Mouse (Mus musculus): ENCODE measurements around the gene Sobp.

- TF ChIP-seq CTCF (IDR thresholded peaks at IDR 0.05; ENCODE audit: low read depth) (no peak), EP300 (IDR thresholded peaks at IDR 0.05; ENCODE audit: low read depth) (no peak)
These were observed 453 bp downstream of the Sobp start for GRCm38 (mm10) chr10:43173828-43174325.

Measured in liver, embryonic 14.5 days (tissue).